Mouse (Mus musculus): ENCODE measurements at regions not wholly inside any gene's neighbourhood (a gene's known extent, or its start where the extent isn't known, plus 50 kb on each side); places are given as distances from the start of the nearest gene placed in this dataset.

- H3K9me3 ChIP-seq, result no peaks in the 10 kb centered on the region
- no peak overlapping the region for H3K27ac ChIP-seq (replicated peaks)
- H3K4me1 ChIP-seq, result no peaks in the 10 kb centered on the region
- H3K4me3 ChIP-seq, result no peak overlapping the region
- no peaks in the 10 kb centered on the region for H3K27me3 ChIP-seq (replicated peaks)
- H3K9ac ChIP-seq, result no peak overlapping the region
- H3K36me3 ChIP-seq, result no peaks in the 10 kb centered on the region
- ATAC-seq (ENCODE audit: extremely low read depth, insufficient number of reproducible peaks, low FRiP score, low TSS enrichment), result no peak
- 72% methylated on average over 4 of the region's 4 CpGs for WGBS
- H3K4me2 ChIP-seq, result no peak overlapping the region
These were observed 458.1 kb upstream of the Slitrk6 start for GRCm38 (mm10) chr14:111212929-111213657.

- no peak for ATAC-seq (ENCODE audit: extremely low read depth, insufficient number of reproducible peaks, low FRiP score, low TSS enrichment)
These were observed 448.0 kb upstream of the Slitrk5 start for GRCm38 (mm10) chr14:111226926-111227325.

GRCm38 (mm10) chr14:111239121-111239520 is 435.8 kb upstream of the Slitrk5 start:
- H3K9ac ChIP-seq, result no peak overlapping the region
- WGBS, result 69% methylated on average over 2 of the region's 2 CpGs
- H3K4me3 ChIP-seq, result no peak overlapping the region
- no peaks in the 10 kb centered on the region for H3K27me3 ChIP-seq (replicated peaks)
- ATAC-seq (ENCODE audit: extremely low read depth, insufficient number of reproducible peaks, low FRiP score, low TSS enrichment), result no peak
- no peaks in the 10 kb centered on the region for H3K4me1 ChIP-seq
- no peak overlapping the region for H3K27ac ChIP-seq (replicated peaks)
- H3K4me2 ChIP-seq, result no peak overlapping the region
- no peaks in the 10 kb centered on the region for H3K36me3 ChIP-seq
- H3K9me3 ChIP-seq, result no peaks in the 10 kb centered on the region

More at GRCm38 (mm10) chr14:111226926-111227325, 448.0 kb upstream of the Slitrk5 start:
- H3K27me3 ChIP-seq (replicated peaks), result no peaks in the 10 kb centered on the region
- no peak overlapping the region for H3K27ac ChIP-seq (replicated peaks)
- no peak overlapping the region for H3K4me2 ChIP-seq
- H3K36me3 ChIP-seq, result no peaks in the 10 kb centered on the region
- H3K4me1 ChIP-seq, result no peaks in the 10 kb centered on the region
- 75% methylated on average over 6 of the region's 6 CpGs for WGBS
- no peak overlapping the region for H3K9ac ChIP-seq
- no peaks in the 10 kb centered on the region for H3K9me3 ChIP-seq
- H3K4me3 ChIP-seq, result no peak overlapping the region

- Histone ChIP-seq H3K4me2 (peak overlapping the region; percentile 49), H3K4me1 (no peaks in the 10 kb centered on the region), H3K9ac (no peak overlapping the region), H3K9me3 (no peaks in the 10 kb centered on the region), H3K4me3 (peak overlapping the region; percentile 4; the same call in 1 of the 2 replicates), H3K27me3 (replicated peaks) (no peaks in the 10 kb centered on the region), H3K36me3 (no peaks in the 10 kb centered on the region), H3K27ac (replicated peaks) (no peak overlapping the region)
- ATAC-seq (ENCODE audit: extremely low read depth, insufficient number of reproducible peaks, low FRiP score, low TSS enrichment), result no peak; the same call in 1 of the 2 replicates
- WGBS, result 27% methylated on average over 9 of the region's 9 CpGs
These were observed 425.4 kb upstream of the Slitrk5 start for GRCm38 (mm10) chr14:111249347-111249946.

DNA sequence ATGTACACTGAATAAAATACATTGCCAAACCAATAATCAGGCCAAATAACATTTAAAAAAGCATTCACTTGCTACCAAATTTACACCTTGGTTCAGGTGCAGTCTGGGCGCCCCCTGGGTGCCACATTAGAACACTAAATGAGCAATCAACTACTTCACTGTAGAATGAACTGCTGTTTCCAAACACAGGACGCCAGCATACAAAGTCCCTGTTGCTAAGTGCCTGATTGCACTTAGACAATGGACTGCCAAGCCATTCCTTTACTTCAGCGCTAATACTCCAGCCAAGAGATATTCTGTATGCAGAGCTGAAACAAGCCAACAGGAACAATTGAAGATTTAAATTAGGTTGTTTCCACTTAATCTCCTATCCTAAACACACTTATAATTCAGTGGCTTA is 421.7 kb upstream of the Slitrk5 start:
- H3K36me3 ChIP-seq, result no peaks in the 10 kb centered on the region
- H3K4me1 ChIP-seq, result no peaks in the 10 kb centered on the region
- H3K27ac ChIP-seq (replicated peaks), result no peak overlapping the region
- no peak overlapping the region for H3K4me2 ChIP-seq
- no peak overlapping the region for H3K4me3 ChIP-seq
- WGBS, result 60% methylated on average over 3 of the region's 3 CpGs
- H3K9me3 ChIP-seq, result peaks cover 2% of the 10 kb centered on the region; the same call in 1 of the 2 replicates
- H3K9ac ChIP-seq, result no peak overlapping the region
- no peak for ATAC-seq (ENCODE audit: extremely low read depth, insufficient number of reproducible peaks, low FRiP score, low TSS enrichment)
- no peaks in the 10 kb centered on the region for H3K27me3 ChIP-seq (replicated peaks)

- no peak for ATAC-seq (ENCODE audit: extremely low read depth, insufficient number of reproducible peaks, low FRiP score, low TSS enrichment)
- Histone ChIP-seq H3K4me1 (no peaks in the 10 kb centered on the region), H3K27ac (replicated peaks) (no peak overlapping the region), H3K36me3 (no peaks in the 10 kb centered on the region), H3K4me2 (no peak overlapping the region), H3K9ac (no peak overlapping the region), H3K27me3 (replicated peaks) (no peaks in the 10 kb centered on the region), H3K9me3 (peaks cover 6% of the 10 kb centered on the region; the same call in 1 of the 2 replicates), H3K4me3 (no peak overlapping the region)
These were observed 413.2 kb upstream of the Slitrk5 start for GRCm38 (mm10) chr14:111261696-111262095.

DNA sequence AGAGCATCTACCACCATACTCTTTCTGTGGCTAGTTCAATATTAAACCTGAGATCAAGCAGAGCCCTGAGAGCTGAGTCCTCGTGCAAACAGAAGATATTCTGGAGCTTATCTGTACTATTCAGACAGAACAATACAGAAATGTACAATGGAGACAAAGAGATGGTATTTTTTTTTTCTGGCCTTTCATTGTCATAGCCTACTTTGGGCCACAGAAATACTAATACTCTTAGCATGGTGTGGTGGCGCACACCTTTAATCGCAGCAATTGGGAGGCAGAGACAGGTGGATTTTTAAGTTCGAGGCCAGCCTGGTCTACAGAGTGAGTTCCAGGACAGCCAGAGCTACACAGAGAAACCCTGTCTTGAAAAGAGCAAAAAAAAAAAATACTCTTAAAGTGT is 404.7 kb upstream of the Slitrk5 start:
- no peak for ATAC-seq (ENCODE audit: extremely low read depth, insufficient number of reproducible peaks, low FRiP score, low TSS enrichment)
- Histone ChIP-seq H3K36me3 (no peaks in the 10 kb centered on the region), H3K4me1 (no peaks in the 10 kb centered on the region), H3K9ac (no peak overlapping the region), H3K27me3 (replicated peaks) (no peaks in the 10 kb centered on the region), H3K27ac (replicated peaks) (no peak overlapping the region), H3K4me3 (no peak overlapping the region), H3K4me2 (no peak overlapping the region), H3K9me3 (no peaks in the 10 kb centered on the region)
- 80% methylated on average over 4 of the region's 4 CpGs for WGBS

- H3K9me3 ChIP-seq, result no peaks in the 10 kb centered on the region
- no peak overlapping the region for H3K9ac ChIP-seq
- WGBS, result 72% methylated on average over 1 of the region's 1 CpGs
- no peak overlapping the region for H3K27ac ChIP-seq (replicated peaks)
- no peaks in the 10 kb centered on the region for H3K4me1 ChIP-seq
- no peaks in the 10 kb centered on the region for H3K36me3 ChIP-seq
- H3K4me2 ChIP-seq, result no peak overlapping the region
- no peak overlapping the region for H3K4me3 ChIP-seq
- H3K27me3 ChIP-seq (replicated peaks), result no peaks in the 10 kb centered on the region
- ATAC-seq (ENCODE audit: extremely low read depth, insufficient number of reproducible peaks, low FRiP score, low TSS enrichment), result no peak
These were observed 393.5 kb upstream of the Slitrk5 start for GRCm38 (mm10) chr14:111281354-111281753.

GRCm38 (mm10) chr14:111283681-111284461 is 391.0 kb upstream of the Slitrk5 start:
- no peaks in the 10 kb centered on the region for H3K36me3 ChIP-seq
- ATAC-seq (ENCODE audit: extremely low read depth, insufficient number of reproducible peaks, low FRiP score, low TSS enrichment), result no peak
- WGBS, result 75% methylated on average over 10 of the region's 10 CpGs
- no peaks in the 10 kb centered on the region for H3K27me3 ChIP-seq (replicated peaks)
- H3K9ac ChIP-seq, result no peak overlapping the region
- no peak overlapping the region for H3K4me2 ChIP-seq
- H3K9me3 ChIP-seq, result no peaks in the 10 kb centered on the region
- H3K27ac ChIP-seq (replicated peaks), result no peak overlapping the region
- H3K4me3 ChIP-seq, result no peak overlapping the region
- H3K4me1 ChIP-seq, result no peaks in the 10 kb centered on the region

- H3K9me3 ChIP-seq, result no peaks in the 10 kb centered on the region
- no peaks in the 10 kb centered on the region for H3K36me3 ChIP-seq
- H3K4me3 ChIP-seq, result no peak overlapping the region
- H3K27ac ChIP-seq (replicated peaks), result no peak overlapping the region
- H3K27me3 ChIP-seq (replicated peaks), result no peaks in the 10 kb centered on the region
- ATAC-seq (ENCODE audit: extremely low read depth, insufficient number of reproducible peaks, low FRiP score, low TSS enrichment), result no peak
- H3K4me2 ChIP-seq, result no peak overlapping the region
- 47% methylated on average over 1 of the region's 1 CpGs for WGBS
- H3K9ac ChIP-seq, result no peak overlapping the region
- no peaks in the 10 kb centered on the region for H3K4me1 ChIP-seq
These were observed 388.9 kb upstream of the Slitrk5 start for GRCm38 (mm10) chr14:111285981-111286380.

GRCm38 (mm10) chr14:111295521-111295920 is 379.4 kb upstream of the Slitrk5 start:
- 70% methylated on average over 3 of the region's 3 CpGs for WGBS
- H3K36me3 ChIP-seq, result no peaks in the 10 kb centered on the region
- H3K27me3 ChIP-seq (replicated peaks), result no peaks in the 10 kb centered on the region
- no peaks in the 10 kb centered on the region for H3K4me1 ChIP-seq
- H3K9me3 ChIP-seq, result no peaks in the 10 kb centered on the region
- no peak overlapping the region for H3K4me3 ChIP-seq
- no peak overlapping the region for H3K4me2 ChIP-seq
- no peak overlapping the region for H3K27ac ChIP-seq (replicated peaks)
- ATAC-seq (ENCODE audit: extremely low read depth, insufficient number of reproducible peaks, low FRiP score, low TSS enrichment), result no peak
- no peak overlapping the region for H3K9ac ChIP-seq

Measured in heart, embryonic 13.5 days (tissue).